Mouse (Mus musculus) megakaryocyte, adult 5-6 weeks (primary cell): ENCODE data around the gene Lyar. TPM values are rescaled to one million over a fixed set of nuclear protein-coding genes. Genes with fewer than 3 reads are reported as not detected.

ENCODE experiments used
- ATAC-seq: 2 replicates; pipeline ENCODE4 v1.8.0; 2016; ENCODE audit warnings: mild to moderate bottlenecking, inconsistent platforms; ENCODE audit not compliant: poor library complexity, severe bottlenecking
- total RNA-seq, 2 experiments: library from RNA; stranded (forward) in 1 of 2; stranded (reverse) in 1 of 2; fragments of 153-499, 151-499 nt in 1 of 2; fragments of 221-1000, 200-1000 nt in 1 of 2; gene quantifications; 2 replicates each; pipeline versions ENCODE4 v1.2.3 to v1.2.4; 2015 to 2017

Lyar gene
- total RNA-seq, 2 experiments from 2014 or later = 27.6 to 45.1 TPM

GRCm38 (mm10) chr5:38255195-38255594, 34.9 kb downstream of the Lyar start:
- no peak for ATAC-seq

GRCm38 (mm10) chr5:38255644-38256043, 35.4 kb downstream of the Lyar start:
- no peak for ATAC-seq

- ATAC-seq = no peak
Measured at GRCm38 (mm10) chr5:38256551-38256950, 36.3 kb downstream of the Lyar start.

- no peak for ATAC-seq
Measured at GRCm38 (mm10) chr5:38258034-38258772, 37.9 kb downstream of the Lyar start.

GRCm38 (mm10) chr5:38258773-38259146, 38.5 kb downstream of the Lyar start:
- no peak for ATAC-seq

GRCm38 (mm10) chr5:38259455-38260106, 39.3 kb downstream of the Lyar start:
- ATAC-seq = 0 out of 2 replicates have a peak, but pooled peaks have one; percentile 5

- ATAC-seq = peak; percentile 95
Measured at GRCm38 (mm10) chr5:38260107-38260682, 39.9 kb downstream of the Lyar start, which contains the start of gene Tmem128. Gene Tmem128, plus strand, starts transcription at chr5:38260185.

GRCm38 (mm10) chr5:38270942-38271341, 50.7 kb downstream of the Lyar start:
- ATAC-seq = no peak

GRCm38 (mm10) chr5:38273831-38274230, 53.6 kb downstream of the Lyar start:
- peak; percentile 24 for ATAC-seq

- no peak for ATAC-seq
Measured at GRCm38 (mm10) chr5:38275771-38276170, 55.5 kb downstream of the Lyar start, which contains the start of gene Otop1. Gene Otop1, plus strand, starts transcription at chr5:38275972.

GRCm38 (mm10) chr5:38276451-38276850, 56.2 kb downstream of the Lyar start:
- no peak for ATAC-seq

- ATAC-seq = no peak
Measured at GRCm38 (mm10) chr5:38277098-38277866, 57.0 kb downstream of the Lyar start.

- no peak for ATAC-seq
Measured at GRCm38 (mm10) chr5:38277936-38278600, 57.8 kb downstream of the Lyar start.

- peak; percentile 49; the same call in 1 of the 2 replicates for ATAC-seq
Measured at GRCm38 (mm10) chr5:38280075-38280474, 59.8 kb downstream of the Lyar start.

Other genes starting within 250 kb of the Lyar start
- 22.8 and 28.6 TPM in 2 replicates for gene Stx18, start 181.7 kb upstream of the Lyar start, total RNA-seq (2015)
- gene Stx18, start 181.7 kb upstream of the Lyar start, total RNA-seq (2017) = 36.1 and 49.0 TPM in 2 replicates
- gene Nsg1, start 60.6 kb upstream of the Lyar start, total RNA-seq (2015) = 0.39 TPM in 1 of 2 replicates, not detected in the other
- gene Nsg1, start 60.6 kb upstream of the Lyar start, total RNA-seq (2017) = 1.2 TPM in 1 of 2 replicates, not detected in the other
- 4.4 and 6.0 TPM in 2 replicates for gene Zbtb49, start within 50 bp of the Lyar start, total RNA-seq (2015)
- 4.0 and 7.7 TPM in 2 replicates for gene Zbtb49, start within 50 bp of the Lyar start, total RNA-seq (2017)
- gene Tmem128, start 39.7 kb downstream of the Lyar start, total RNA-seq (2015) = 95.8 and 96.8 TPM in 2 replicates
- gene Tmem128, start 39.7 kb downstream of the Lyar start, total RNA-seq (2017) = 32.3 and 34.5 TPM in 2 replicates
- gene Otop1, start 55.5 kb downstream of the Lyar start, total RNA-seq (2015) = not detected in 2 replicates
- not detected in 2 replicates for gene Otop1, start 55.5 kb downstream of the Lyar start, total RNA-seq (2017)
- gene Drd5, start 98.9 kb downstream of the Lyar start, total RNA-seq (2015) = not detected in 2 replicates
- gene Drd5, start 98.9 kb downstream of the Lyar start, total RNA-seq (2017) = not detected in 2 replicates